Mouse (Mus musculus) thymus, adult 2 months (tissue): Measurements from ENCODE around the gene Gpatch2. TPM values are rescaled to one million over a fixed set of nuclear protein-coding genes. Genes with fewer than 3 reads are reported as not detected.
A peak's percentile ranks its signal among the peaks of the same experiment; 100 is the strongest.

Experiments
- DNase-seq: peaks from one replicate; pipeline ENCODE4 v3.0.0; 2021
- H3K27ac ChIP-seq: fragments of 200-500 bp; 2 replicates; pipeline ENCODE4 v1.5.1; 2012; ENCODE audit warnings: low read length, control low read depth; ENCODE audit not compliant: control insufficient read depth, insufficient read depth
- H3K27me3 ChIP-seq: fragments of 200-500 bp; 2 replicates; pipeline ENCODE4 v1.6.1; 2012; ENCODE audit warnings: mild to moderate bottlenecking, low read length, moderate library complexity, mixed read lengths; ENCODE audit not compliant: control insufficient read depth, insufficient read depth
- H3K36me3 ChIP-seq: fragments of 200-500 bp; 2 replicates; pipeline ENCODE4 v1.6.1; 2012; ENCODE audit warnings: mild to moderate bottlenecking, low read length, moderate library complexity; ENCODE audit not compliant: control insufficient read depth, insufficient read depth
- H3K4me1 ChIP-seq: fragments of 200-500 bp; replicated peaks from 2 replicates; pipeline ENCODE4 v1.6.1; 2012; ENCODE audit warnings: low read length; ENCODE audit not compliant: control insufficient read depth, insufficient read depth
- H3K4me3 ChIP-seq: fragments of 200-500 bp; 2 replicates; pipeline ENCODE4 v1.5.1; 2012; ENCODE audit warnings: mild to moderate bottlenecking, low read length, control low read depth, moderate library complexity; ENCODE audit not compliant: control insufficient read depth, insufficient read depth
- CTCF ChIP-seq: fragments of 200-500 bp; IDR thresholded peaks from 2 replicates; pipeline ENCODE4 v1.5.1; 2012; ENCODE audit warnings: mild to moderate bottlenecking, control low read depth, low read length, moderate library complexity, borderline replicate concordance; ENCODE audit not compliant: control insufficient read depth, poor library complexity, insufficient read depth; ENCODE audit errors: extremely low read depth
- POLR2A ChIP-seq: fragments of 200-500 bp; IDR thresholded peaks from 2 replicates; pipeline ENCODE4 v1.6.1; 2012; ENCODE audit warnings: mild to moderate bottlenecking, low read length, control low read depth, moderate library complexity; ENCODE audit not compliant: control insufficient read depth, poor library complexity, insufficient read depth; ENCODE audit errors: extremely low read depth
- WGBS: fragments of 180-500 bp; shearing (Covaris S2); methylation state at CpG from one replicate; pipeline ENCODE4 v1.1.7; 2018; 5-methylcytosine and 5-hydroxymethylcytosine counted together
- polyA plus RNA-seq: library from polyadenylated mRNA; depleted of rRNA; stranded (reverse); fragments of >200 nt; gene quantifications from 2 replicates; pipeline ENCODE4 v1.2.3, GENCODE M21; 2012; rRNA removed

Gene Gpatch2
- polyA plus RNA-seq, 1 experiment: 13.0 TPM

DNA sequence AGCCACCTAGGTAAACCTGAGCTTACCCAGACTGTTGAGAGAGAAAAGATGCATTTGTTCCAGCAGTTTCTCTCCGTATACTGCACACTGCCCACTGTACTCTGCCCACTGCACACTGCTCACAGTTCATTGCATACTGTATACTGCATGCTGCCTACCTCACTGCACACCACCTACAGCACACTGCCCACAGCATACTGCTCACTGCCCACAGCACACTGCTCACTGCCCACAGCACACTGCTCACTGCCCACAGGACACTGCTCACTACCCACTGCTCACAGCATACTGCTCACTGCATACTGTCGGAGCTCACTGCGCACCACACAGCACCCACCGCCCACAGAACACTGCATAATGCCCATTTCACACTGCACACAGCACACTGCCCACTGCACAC is 159.1 kb downstream of the Gpatch2 start:
- WGBS: 100% methylated on average over 4 of the region's 4 CpGs

DNA sequence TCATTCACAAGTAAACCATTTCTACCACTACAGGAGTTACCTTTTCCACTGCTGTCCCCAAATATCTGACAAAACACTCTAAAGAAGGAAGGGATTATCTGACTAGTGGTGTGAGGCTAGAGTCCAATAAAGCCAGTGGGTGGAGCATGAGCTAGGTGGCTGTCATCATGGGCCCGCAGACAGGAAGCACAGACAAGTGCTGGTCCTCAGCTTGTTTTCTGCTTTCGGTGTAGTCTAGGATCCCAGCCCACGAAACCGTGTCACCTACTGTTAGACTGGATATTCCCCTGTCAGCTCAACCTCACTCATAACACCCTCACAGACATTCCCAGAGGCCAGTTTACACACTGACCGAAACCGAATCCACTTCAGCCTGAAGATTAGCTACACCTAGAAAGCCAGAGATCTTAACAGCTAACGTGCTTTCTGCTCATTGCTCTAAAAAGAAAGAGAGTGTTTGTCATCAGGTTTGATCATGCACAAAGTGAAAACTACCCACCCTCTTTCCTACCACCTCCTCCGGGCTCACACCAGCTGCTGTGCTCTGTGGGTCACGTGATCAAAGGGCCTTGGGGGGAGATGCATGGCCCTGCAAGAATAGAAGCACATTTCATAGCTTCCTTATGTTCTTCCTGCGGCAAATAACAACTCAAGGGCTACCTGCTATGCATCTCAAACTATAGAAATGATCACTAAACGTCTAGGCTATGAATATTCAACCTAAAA is 161.8 kb downstream of the Gpatch2 start:
- peak; percentile 11 for DNase-seq
- Histone ChIP-seq H3K36me3 (no peaks in the 10 kb centered on the region), H3K4me3 (no peak overlapping the region), H3K27me3 (no peaks in the 10 kb centered on the region), H3K27ac (peak overlapping the region; percentile 93), H3K4me1 (peaks cover 18% of the 10 kb centered on the region)
- TF ChIP-seq POLR2A (no peak), CTCF (no peak)
- 45% methylated on average over 11 of the region's 11 CpGs for WGBS

More for the DNA sequence above, 159.1 kb downstream of the Gpatch2 start:
- H3K4me1 ChIP-seq: peaks cover 18% of the 10 kb centered on the region
- TF ChIP-seq CTCF (no peak), POLR2A (no peak)
- no peak for DNase-seq
- no peak overlapping the region for H3K27ac ChIP-seq
- H3K36me3 ChIP-seq: no peaks in the 10 kb centered on the region
- no peak overlapping the region for H3K4me3 ChIP-seq
- H3K27me3 ChIP-seq: no peaks in the 10 kb centered on the region

DNA sequence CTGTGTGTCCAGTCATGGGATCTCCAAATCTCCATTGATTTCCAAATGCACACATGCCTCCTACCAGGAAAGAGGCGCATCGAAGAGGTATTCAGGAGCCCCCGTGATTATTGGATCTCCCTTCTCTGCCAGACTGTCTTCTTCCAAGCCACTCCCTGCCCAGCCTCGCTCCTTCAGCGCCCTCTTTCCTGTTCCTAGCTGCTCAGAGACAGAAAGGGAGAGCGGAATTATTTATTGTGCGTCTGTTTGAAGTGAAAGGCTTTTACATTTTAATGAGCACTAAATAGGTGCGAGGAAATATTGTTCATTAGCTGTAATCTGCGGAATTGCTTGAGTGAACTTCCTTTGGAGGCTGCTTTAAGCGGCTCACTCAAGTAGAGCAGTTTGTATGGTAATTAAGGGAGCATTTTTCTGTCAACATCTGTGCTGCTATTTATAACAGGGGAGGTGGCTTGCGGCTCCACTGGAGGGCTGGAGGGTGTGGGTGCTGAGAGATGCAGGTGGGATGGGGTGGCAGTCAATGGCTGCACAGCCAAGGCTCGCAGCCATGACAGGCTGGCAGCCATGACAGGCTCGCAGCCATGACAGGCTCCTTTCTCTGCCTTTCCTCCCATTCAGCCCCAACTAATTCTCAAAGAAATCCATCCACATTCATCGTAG is 162.7 kb downstream of the Gpatch2 start:
- no peak for DNase-seq
- H3K27ac ChIP-seq: peak overlapping the region; percentile 94
- no peak overlapping the region for H3K4me3 ChIP-seq
- H3K27me3 ChIP-seq: no peaks in the 10 kb centered on the region
- H3K4me1 ChIP-seq: peaks cover 18% of the 10 kb centered on the region
- TF ChIP-seq POLR2A (no peak), CTCF (no peak)
- no peaks in the 10 kb centered on the region for H3K36me3 ChIP-seq
- WGBS: 81% methylated on average over 14 of the region's 14 CpGs

DNA sequence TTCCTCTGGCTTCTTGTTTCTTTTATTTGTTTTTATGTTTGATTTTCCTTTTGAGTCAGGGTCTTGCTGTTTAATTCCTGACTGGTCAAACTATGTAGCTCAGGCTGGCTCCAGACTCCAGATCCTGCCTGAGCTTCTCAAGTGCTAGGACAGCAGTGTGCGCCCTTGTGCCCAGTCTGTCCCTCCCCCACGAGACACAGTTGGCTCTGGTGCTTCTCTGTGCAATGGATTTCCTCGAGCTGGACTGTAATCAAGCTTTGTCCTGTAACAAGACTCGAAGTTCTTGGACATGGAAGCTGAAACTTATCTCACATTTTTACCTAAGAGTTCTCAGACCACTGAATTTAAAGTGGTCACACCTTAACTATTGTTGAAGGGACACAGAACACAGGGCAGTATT is 174.2 kb downstream of the Gpatch2 start:
- Histone ChIP-seq H3K27me3 (no peaks in the 10 kb centered on the region), H3K27ac (no peak overlapping the region), H3K4me1 (no peaks in the 10 kb centered on the region), H3K4me3 (no peak overlapping the region), H3K36me3 (no peaks in the 10 kb centered on the region)
- DNase-seq: no peak
- no peak for TF ChIP-seq CTCF
- TF ChIP-seq POLR2A: no peak
- 67% methylated on average over 4 of the region's 4 CpGs for WGBS

DNA sequence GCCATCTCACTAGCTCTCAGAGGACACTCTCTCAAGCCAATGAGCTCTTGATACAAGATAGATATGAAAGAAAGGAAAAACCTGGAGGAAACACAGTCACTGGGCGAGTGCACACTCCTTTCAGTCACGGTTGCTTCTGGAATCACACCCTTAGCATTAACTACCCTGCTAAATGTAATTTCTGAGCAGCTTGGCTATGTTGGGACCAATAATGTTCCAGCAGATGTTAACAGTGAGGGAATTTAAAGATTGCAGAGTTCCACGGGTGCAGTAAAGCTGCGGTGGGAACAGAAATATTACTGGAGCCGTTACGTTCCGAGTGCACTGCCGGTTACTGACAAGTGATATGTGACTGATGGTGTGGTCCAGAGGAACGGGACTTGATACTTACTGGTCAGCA is 185.5 kb downstream of the Gpatch2 start:
- Histone ChIP-seq H3K27me3 (no peaks in the 10 kb centered on the region), H3K4me1 (no peaks in the 10 kb centered on the region), H3K4me3 (no peak overlapping the region), H3K27ac (no peak overlapping the region), H3K36me3 (no peaks in the 10 kb centered on the region)
- 94% methylated on average over 9 of the region's 9 CpGs for WGBS
- TF ChIP-seq CTCF (no peak), POLR2A (no peak)
- no peak for DNase-seq

Other genes with a start within 250 kb of the Gpatch2 start
- not detected in 2 replicates for gene D1Pas1, start 248.1 kb upstream of the Gpatch2 start, polyA plus RNA-seq
- gene Spata17, start within 50 bp of the Gpatch2 start, polyA plus RNA-seq: 0.05 and 0.23 TPM in 2 replicates